Mouse (Mus musculus) forebrain, embryonic 14.5 days (tissue): ENCODE data around the gene Zbtb20. TPM values are rescaled to one million over a fixed set of nuclear protein-coding genes. Genes with fewer than 3 reads are reported as not detected.

ENCODE experiments used
- ATAC-seq: fragments of 200-750 bp; cut with Nextera tagmentation; 2 replicates; pipeline ENCODE4 v1.8.0; 2017; ENCODE audit warnings: mild to moderate bottlenecking, moderate library complexity
- DNase-seq: peaks from one replicate; pipeline ENCODE4 v3.0.0-alpha.2; 2015; ENCODE audit warnings: low spot score
- H3K27ac ChIP-seq: fragments of 300-500 bp; sonication (generic); 2 replicates; pipeline ENCODE4 v1.5.1; 2014; ENCODE audit warnings: low read depth, mild to moderate bottlenecking, control low read depth, low read length, moderate library complexity
- H3K27me3 ChIP-seq: fragments of 300-500 bp; sonication (generic); replicated peaks from 2 replicates; pipeline ENCODE4 v1.6.1; 2014; ENCODE audit warnings: low read length, control low read depth, mixed read lengths; ENCODE audit not compliant: control insufficient read depth, insufficient read depth
- H3K36me3 ChIP-seq: fragments of 300-500 bp; sonication (generic); 2 replicates; pipeline ENCODE4 v1.6.1; 2014; ENCODE audit warnings: low read length, control low read depth; ENCODE audit not compliant: control insufficient read depth, insufficient read depth
- H3K4me1 ChIP-seq: fragments of 300-500 bp; sonication (generic); 2 replicates; pipeline ENCODE4 v1.6.1; 2014; ENCODE audit warnings: antibody characterized with exemption, low read length, control low read depth; ENCODE audit not compliant: control insufficient read depth, insufficient read depth
- H3K4me2 ChIP-seq: fragments of 300-500 bp; sonication (generic); 2 replicates; pipeline ENCODE4 v1.6.1; 2014; ENCODE audit warnings: mild to moderate bottlenecking, control low read depth, low read length
- H3K4me3 ChIP-seq: fragments of 300-500 bp; sonication (generic); 2 replicates; pipeline ENCODE4 v1.5.1; 2014; ENCODE audit warnings: low read depth, low read length, control low read depth
- H3K9ac ChIP-seq: fragments of 300-500 bp; sonication (generic); 2 replicates; pipeline ENCODE4 v1.6.1; 2014; ENCODE audit warnings: mild to moderate bottlenecking, low read length, control low read depth, moderate library complexity
- H3K9me3 ChIP-seq: fragments of 300-500 bp; sonication (generic); replicated peaks from 2 replicates; pipeline ENCODE4 v1.6.1; 2016; ENCODE audit warnings: low read length, control low read depth, mixed read lengths; ENCODE audit not compliant: control insufficient read depth
- WGBS: fragments of 180-500 bp; shearing (Covaris S2); extraction: QIAGEN DNeasy Blood & Tissue Kit; methylation state at CpG from one replicate; pipeline ENCODE4 v1.1.7; 2014; 5-methylcytosine and 5-hydroxymethylcytosine counted together
- polyA plus RNA-seq: library from polyadenylated mRNA; unstranded; fragments of >200 nt; fragmentation: Nextera tagmentation; extraction: Ambion mirVana; gene quantifications from 2 replicates; pipeline ENCODE4 v1.2.1, GENCODE M21; 2014

Zbtb20 gene
- polyA plus RNA-seq, 1 experiment from 2014 or later: 41.0 TPM

GRCm38 (mm10) chr16:43661576-43661975 lies 785.9 kb downstream of the Zbtb20 start:
- no peaks in the 10 kb centered on the region for H3K4me1 ChIP-seq
- WGBS: 95% methylated on average over 5 of the region's 5 CpGs
- no peaks in the 10 kb centered on the region for H3K36me3 ChIP-seq
- ATAC-seq (no peak), DNase-seq (no peak)
- no peaks in the 10 kb centered on the region for H3K9me3 ChIP-seq
- no peak overlapping the region for H3K9ac ChIP-seq
- no peak overlapping the region for H3K4me3 ChIP-seq
- no peaks in the 10 kb centered on the region for H3K27me3 ChIP-seq
- H3K27ac ChIP-seq: no peak overlapping the region
- no peak overlapping the region for H3K4me2 ChIP-seq

- DNase-seq (no peak), ATAC-seq (no peak)
- H3K4me3 ChIP-seq: no peak overlapping the region
- no peak overlapping the region for H3K27ac ChIP-seq
- H3K27me3 ChIP-seq: no peaks in the 10 kb centered on the region
- H3K4me1 ChIP-seq: no peaks in the 10 kb centered on the region
- H3K4me2 ChIP-seq: no peak overlapping the region
- no peaks in the 10 kb centered on the region for H3K36me3 ChIP-seq
- WGBS: 92% methylated on average over 10 of the region's 10 CpGs
- H3K9ac ChIP-seq: no peak overlapping the region
- H3K9me3 ChIP-seq: no peaks in the 10 kb centered on the region
These were observed 786.7 kb downstream of the Zbtb20 start for GRCm38 (mm10) chr16:43662124-43663004.

- H3K27ac ChIP-seq: no peak within 1 kb of the TSS
- H3K4me3 ChIP-seq: no peak within 1 kb of the TSS
- no peaks in the 10 kb centered on the region for H3K36me3 ChIP-seq
- H3K9ac ChIP-seq: no peak within 1 kb of the TSS
- 85% methylated on average over 7 of the region's 7 CpGs for WGBS
- no peaks in the 10 kb centered on the region for H3K27me3 ChIP-seq
- no peak for ATAC-seq
- H3K4me1 ChIP-seq: no peaks in the 10 kb centered on the region
- H3K9me3 ChIP-seq: no peaks in the 10 kb centered on the region
- no peak within 1 kb of the TSS for H3K4me2 ChIP-seq
- DNase-seq: no peak
These were observed 788.4 kb downstream of the Zbtb20 start, which contains the start of gene Tigit for GRCm38 (mm10) chr16:43663978-43664579. TSS of gene Tigit (minus strand) at chr16:43664146.

GRCm38 (mm10) chr16:43664861-43665260 lies 789.2 kb downstream of the Zbtb20 start:
- no peak overlapping the region for H3K4me2 ChIP-seq
- H3K9me3 ChIP-seq: no peaks in the 10 kb centered on the region
- no peak overlapping the region for H3K27ac ChIP-seq
- no peak overlapping the region for H3K4me3 ChIP-seq
- no peaks in the 10 kb centered on the region for H3K36me3 ChIP-seq
- DNase-seq (no peak), ATAC-seq (no peak)
- no peak overlapping the region for H3K9ac ChIP-seq
- no peaks in the 10 kb centered on the region for H3K27me3 ChIP-seq
- no peaks in the 10 kb centered on the region for H3K4me1 ChIP-seq

- Histone ChIP-seq H3K27ac (no peak overlapping the region), H3K36me3 (no peaks in the 10 kb centered on the region), H3K9me3 (no peaks in the 10 kb centered on the region), H3K9ac (no peak overlapping the region), H3K27me3 (no peaks in the 10 kb centered on the region), H3K4me1 (no peaks in the 10 kb centered on the region), H3K4me3 (no peak overlapping the region), H3K4me2 (no peak overlapping the region)
- DNase-seq (no peak), ATAC-seq (no peak)
- 94% methylated on average over 3 of the region's 3 CpGs for WGBS
These were observed 792.6 kb downstream of the Zbtb20 start for GRCm38 (mm10) chr16:43668294-43668693.

GRCm38 (mm10) chr16:43671972-43672371 lies 796.3 kb downstream of the Zbtb20 start:
- no peak overlapping the region for H3K4me2 ChIP-seq
- H3K9ac ChIP-seq: no peak overlapping the region
- no peaks in the 10 kb centered on the region for H3K36me3 ChIP-seq
- WGBS: 95% methylated on average over 1 of the region's 1 CpGs
- no peak overlapping the region for H3K27ac ChIP-seq
- H3K27me3 ChIP-seq: no peaks in the 10 kb centered on the region
- DNase-seq (no peak), ATAC-seq (no peak)
- no peak overlapping the region for H3K4me3 ChIP-seq
- H3K4me1 ChIP-seq: no peaks in the 10 kb centered on the region
- no peaks in the 10 kb centered on the region for H3K9me3 ChIP-seq

- Histone ChIP-seq H3K36me3 (no peaks in the 10 kb centered on the region), H3K9me3 (no peaks in the 10 kb centered on the region), H3K9ac (no peak overlapping the region), H3K4me1 (no peaks in the 10 kb centered on the region), H3K27ac (no peak overlapping the region), H3K4me2 (no peak overlapping the region), H3K27me3 (no peaks in the 10 kb centered on the region), H3K4me3 (no peak overlapping the region)
- no peak for DNase-seq
- ATAC-seq: no peak
These were observed 797.0 kb downstream of the Zbtb20 start for GRCm38 (mm10) chr16:43672697-43673096.

GRCm38 (mm10) chr16:43674400-43674799 lies 798.7 kb downstream of the Zbtb20 start:
- Histone ChIP-seq H3K27me3 (no peaks in the 10 kb centered on the region), H3K9me3 (no peaks in the 10 kb centered on the region), H3K36me3 (no peaks in the 10 kb centered on the region), H3K9ac (no peak overlapping the region), H3K4me2 (no peak overlapping the region), H3K4me1 (no peaks in the 10 kb centered on the region), H3K4me3 (no peak overlapping the region), H3K27ac (no peak overlapping the region)
- 75% methylated on average over 3 of the region's 3 CpGs for WGBS
- no peak for DNase-seq
- no peak for ATAC-seq

GRCm38 (mm10) chr16:43687968-43688367 lies 812.3 kb downstream of the Zbtb20 start:
- H3K9ac ChIP-seq: no peak overlapping the region
- 88% methylated on average over 2 of the region's 2 CpGs for WGBS
- ATAC-seq: no peak

More at GRCm38 (mm10) chr16:43687968-43688367, 812.3 kb downstream of the Zbtb20 start:
- Histone ChIP-seq H3K4me1 (no peaks in the 10 kb centered on the region), H3K9me3 (no peaks in the 10 kb centered on the region), H3K27ac (no peak overlapping the region), H3K4me3 (no peak overlapping the region), H3K36me3 (no peaks in the 10 kb centered on the region), H3K4me2 (no peak overlapping the region), H3K27me3 (no peaks in the 10 kb centered on the region)
- DNase-seq: no peak
